Mouse (Mus musculus): Measurements from ENCODE around the gene Tspyl1. TPM values are rescaled to one million over a fixed set of nuclear protein-coding genes. Genes with fewer than 3 reads are reported as not detected.

Tspyl1 gene
- 42.0 and 42.2 TPM in 2 replicates for polyA plus RNA-seq (2012; rRNA removed)

DNA sequence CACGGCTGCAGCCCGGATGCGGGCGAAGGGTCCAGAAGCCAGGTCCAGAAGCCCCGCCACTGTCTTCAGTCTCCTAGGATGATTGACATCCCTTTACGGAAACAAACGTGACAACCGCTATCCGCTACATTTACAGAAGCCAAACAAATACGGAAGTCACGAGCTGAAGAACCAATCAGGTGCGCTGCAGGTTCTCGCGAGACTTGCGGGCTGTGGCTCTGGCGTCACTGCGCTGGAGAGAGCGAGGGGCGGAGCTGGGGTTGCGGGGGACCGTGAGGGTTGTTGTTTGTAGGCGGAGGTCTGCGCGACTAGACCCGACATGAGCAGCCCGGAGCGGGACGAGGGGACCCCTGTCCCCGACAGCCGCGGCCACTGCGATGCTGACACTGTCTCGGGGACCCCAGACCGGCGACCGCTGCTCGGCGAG, at the start of gene Tspyl1:
Gene Tspyl1, plus strand, starts transcription at position 229 of the 427 bp plus-strand sequence.
- Histone ChIP-seq H3K4me1 (replicated peaks; ENCODE audit: control insufficient read depth, insufficient read depth, low read length) (peaks cover 6% of the 10 kb centered on the region), H3K27ac (ENCODE audit: control insufficient read depth, insufficient read depth, low read length) (peak within 1 kb of the TSS; percentile 90), H3K27me3 (ENCODE audit: control insufficient read depth, insufficient read depth, low read length) (no peaks in the 10 kb centered on the region), H3K4me3 (ENCODE audit: control insufficient read depth, insufficient read depth, low read length) (peak within 1 kb of the TSS; percentile 80), H3K36me3 (ENCODE audit: control insufficient read depth, insufficient read depth, low read length) (no peaks in the 10 kb centered on the region)
- under 1% methylated on average over 38 of the region's 38 CpGs for WGBS
- TF ChIP-seq CTCF (IDR thresholded peaks at IDR 0.05; ENCODE audit: borderline replicate concordance, control insufficient read depth, extremely low read depth, insufficient read depth, low read length, poor library complexity) (0 out of 2 replicates have a peak, but pooled peaks have one; percentile 25), POLR2A (IDR thresholded peaks at IDR 0.05; ENCODE audit: control insufficient read depth, extremely low read depth, insufficient read depth, low read length, poor library complexity) (peak; percentile 93)
- peak; percentile 98 for DNase-seq

GRCm38 (mm10) chr10:34233418-34233817, 48.6 kb upstream of the Tspyl1 start:
- TF ChIP-seq CTCF (IDR thresholded peaks at IDR 0.05; ENCODE audit: borderline replicate concordance, control insufficient read depth, extremely low read depth, insufficient read depth, low read length, poor library complexity) = no peak
- no peak for TF ChIP-seq POLR2A (IDR thresholded peaks at IDR 0.05; ENCODE audit: control insufficient read depth, extremely low read depth, insufficient read depth, low read length, poor library complexity)
- 100% methylated on average over 1 of the region's 1 CpGs for WGBS
- peaks cover 5% of the 10 kb centered on the region; the same call in 1 of the 2 replicates for H3K4me1 ChIP-seq (replicated peaks; ENCODE audit: control insufficient read depth, insufficient read depth, low read length)
- no peak overlapping the region for H3K4me3 ChIP-seq (ENCODE audit: control insufficient read depth, insufficient read depth, low read length)
- no peaks in the 10 kb centered on the region for H3K36me3 ChIP-seq (ENCODE audit: control insufficient read depth, insufficient read depth, low read length)
- no peak overlapping the region for H3K27ac ChIP-seq (ENCODE audit: control insufficient read depth, insufficient read depth, low read length)
- no peak for DNase-seq
- no peaks in the 10 kb centered on the region for H3K27me3 ChIP-seq (ENCODE audit: control insufficient read depth, insufficient read depth, low read length)

- TF ChIP-seq POLR2A (IDR thresholded peaks at IDR 0.05; ENCODE audit: control insufficient read depth, extremely low read depth, insufficient read depth, low read length, poor library complexity) (no peak), CTCF (IDR thresholded peaks at IDR 0.05; ENCODE audit: borderline replicate concordance, control insufficient read depth, extremely low read depth, insufficient read depth, low read length, poor library complexity) (no peak)
- Histone ChIP-seq H3K36me3 (ENCODE audit: control insufficient read depth, insufficient read depth, low read length) (no peaks in the 10 kb centered on the region), H3K4me1 (replicated peaks; ENCODE audit: control insufficient read depth, insufficient read depth, low read length) (peaks cover 5% of the 10 kb centered on the region; the same call in 1 of the 2 replicates), H3K27ac (ENCODE audit: control insufficient read depth, insufficient read depth, low read length) (no peak overlapping the region), H3K27me3 (ENCODE audit: control insufficient read depth, insufficient read depth, low read length) (no peaks in the 10 kb centered on the region), H3K4me3 (ENCODE audit: control insufficient read depth, insufficient read depth, low read length) (no peak overlapping the region)
- DNase-seq = no peak
- WGBS = 37% methylated on average over 2 of the region's 2 CpGs
These were observed 47.9 kb upstream of the Tspyl1 start for GRCm38 (mm10) chr10:34233931-34234745.

- 5% methylated on average over 3 of the region's 3 CpGs for WGBS
- H3K36me3 ChIP-seq (ENCODE audit: control insufficient read depth, insufficient read depth, low read length) = no peaks in the 10 kb centered on the region
- H3K27ac ChIP-seq (ENCODE audit: control insufficient read depth, insufficient read depth, low read length) = no peak overlapping the region
- no peaks in the 10 kb centered on the region for H3K27me3 ChIP-seq (ENCODE audit: control insufficient read depth, insufficient read depth, low read length)
- peaks cover 5% of the 10 kb centered on the region; the same call in 1 of the 2 replicates for H3K4me1 ChIP-seq (replicated peaks; ENCODE audit: control insufficient read depth, insufficient read depth, low read length)
- DNase-seq = no peak
- TF ChIP-seq POLR2A (IDR thresholded peaks at IDR 0.05; ENCODE audit: control insufficient read depth, extremely low read depth, insufficient read depth, low read length, poor library complexity) = no peak
- no peak for TF ChIP-seq CTCF (IDR thresholded peaks at IDR 0.05; ENCODE audit: borderline replicate concordance, control insufficient read depth, extremely low read depth, insufficient read depth, low read length, poor library complexity)
- no peak overlapping the region for H3K4me3 ChIP-seq (ENCODE audit: control insufficient read depth, insufficient read depth, low read length)
These were observed 46.6 kb upstream of the Tspyl1 start for GRCm38 (mm10) chr10:34235384-34235783.

DNA sequence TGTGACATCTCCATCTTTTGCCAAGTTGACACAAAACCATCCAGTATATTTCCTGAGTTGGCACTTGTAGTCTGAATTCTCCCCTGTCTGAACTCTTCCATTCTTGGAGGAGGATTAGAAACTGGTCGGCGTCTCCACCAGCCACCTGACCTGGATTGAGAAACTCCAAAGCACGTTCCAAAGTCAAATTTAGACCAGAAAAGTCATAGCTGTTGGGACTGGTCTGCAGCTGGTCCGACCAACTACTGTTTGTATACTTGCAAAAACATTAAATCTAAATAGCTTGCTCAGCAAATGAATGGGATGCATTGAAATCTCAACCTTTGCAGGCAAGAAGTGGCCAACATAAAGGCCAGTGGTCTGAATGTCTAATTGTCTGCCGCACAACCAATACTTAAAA, 45.4 kb upstream of the Tspyl1 start:
- peaks cover 5% of the 10 kb centered on the region; the same call in 1 of the 2 replicates for H3K4me1 ChIP-seq (replicated peaks; ENCODE audit: control insufficient read depth, insufficient read depth, low read length)
- no peaks in the 10 kb centered on the region for H3K36me3 ChIP-seq (ENCODE audit: control insufficient read depth, insufficient read depth, low read length)
- TF ChIP-seq POLR2A (IDR thresholded peaks at IDR 0.05; ENCODE audit: control insufficient read depth, extremely low read depth, insufficient read depth, low read length, poor library complexity) (no peak), CTCF (IDR thresholded peaks at IDR 0.05; ENCODE audit: borderline replicate concordance, control insufficient read depth, extremely low read depth, insufficient read depth, low read length, poor library complexity) (no peak)
- H3K4me3 ChIP-seq (ENCODE audit: control insufficient read depth, insufficient read depth, low read length) = no peak overlapping the region
- H3K27ac ChIP-seq (ENCODE audit: control insufficient read depth, insufficient read depth, low read length) = no peak overlapping the region
- no peaks in the 10 kb centered on the region for H3K27me3 ChIP-seq (ENCODE audit: control insufficient read depth, insufficient read depth, low read length)
- 95% methylated on average over 5 of the region's 5 CpGs for WGBS
- DNase-seq = no peak

DNA sequence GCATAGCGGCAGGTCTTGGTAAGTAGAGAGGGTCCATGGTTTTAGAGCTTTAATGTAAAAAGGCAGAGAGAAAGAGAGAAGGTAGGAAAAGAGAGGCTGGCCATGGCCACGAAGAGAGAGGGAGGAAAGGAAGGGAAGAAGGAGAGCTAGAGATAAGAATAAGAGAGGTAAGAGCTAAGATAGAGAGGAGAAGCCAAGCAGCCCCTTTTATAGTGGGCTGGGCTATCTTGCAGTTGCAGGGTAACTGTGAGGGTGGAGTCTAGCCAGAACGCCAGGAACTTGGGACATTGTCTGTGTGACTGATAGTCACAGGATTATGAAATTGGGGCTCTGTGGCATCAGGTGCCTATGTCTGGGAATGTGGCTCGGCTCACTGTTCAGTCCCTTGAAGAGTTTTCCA, 43.5 kb upstream of the Tspyl1 start:
- Histone ChIP-seq H3K4me1 (replicated peaks; ENCODE audit: control insufficient read depth, insufficient read depth, low read length) (peaks cover 5% of the 10 kb centered on the region; the same call in 1 of the 2 replicates), H3K27me3 (ENCODE audit: control insufficient read depth, insufficient read depth, low read length) (no peaks in the 10 kb centered on the region), H3K36me3 (ENCODE audit: control insufficient read depth, insufficient read depth, low read length) (no peaks in the 10 kb centered on the region), H3K4me3 (ENCODE audit: control insufficient read depth, insufficient read depth, low read length) (no peak overlapping the region), H3K27ac (ENCODE audit: control insufficient read depth, insufficient read depth, low read length) (no peak overlapping the region)
- TF ChIP-seq CTCF (IDR thresholded peaks at IDR 0.05; ENCODE audit: borderline replicate concordance, control insufficient read depth, extremely low read depth, insufficient read depth, low read length, poor library complexity) (no peak), POLR2A (IDR thresholded peaks at IDR 0.05; ENCODE audit: control insufficient read depth, extremely low read depth, insufficient read depth, low read length, poor library complexity) (no peak)
- 87% methylated on average over 4 of the region's 4 CpGs for WGBS
- no peak for DNase-seq
